Mouse (Mus musculus): ENCODE data around the gene Naa80. TPM values are rescaled to one million over a fixed set of nuclear protein-coding genes. Genes with fewer than 3 reads are reported as not detected.
A peak's percentile ranks its signal among the peaks of the same experiment; 100 is the strongest.

Naa80 gene
- total RNA-seq, 1 experiment = 7.3 TPM

GRCm38 (mm10) chr9:107541474-107542351 is 37.0 kb upstream of the Naa80 start, which contains the start of the genes Cyb561d2 and Nprl2:
Gene Cyb561d2 (minus strand): TSS chr9:107542193.
Gene Nprl2 (plus strand): TSS chr9:107542226.
- Histone ChIP-seq H3K27ac (ENCODE audit: insufficient read depth, low read depth, low read length, poor library complexity, severe bottlenecking) (no peak within 1 kb of the TSS), H3K4me1 (ENCODE audit: control insufficient read depth in 2 of 2, insufficient read depth in 2 of 2, low read length in 2 of 2, poor library complexity in 1 of 2) (peaks cover 0 to 11% of the 10 kb centered on the region in 2 experiments; a peak in 2 of 4 replicates), H3K4me3 (ENCODE audit: insufficient read depth in 1 of 2, low read depth in 1 of 2, low read length in 2 of 2, poor library complexity in 1 of 2, severe bottlenecking in 1 of 2) (peak within 1 kb of the TSS; percentile 80 to 93), H3K9ac (ENCODE audit: insufficient read depth, low read depth, low read length, poor library complexity, severe bottlenecking) (peak within 1 kb of the TSS; percentile 80), H3K36me3 (ENCODE audit: control insufficient read depth, insufficient read depth, low read length, poor library complexity, severe bottlenecking) (peaks cover 25% of the 10 kb centered on the region), H3K9me3 (ENCODE audit: control insufficient read depth, insufficient read depth, low read depth, low read length) (no peaks in the 10 kb centered on the region)
- TF ChIP-seq HCFC1 (IDR thresholded peaks at IDR 0.05; ENCODE audit: borderline replicate concordance, insufficient read depth, low read length) (peak; percentile 98), MAFK (IDR thresholded peaks at IDR 0.05; ENCODE audit: insufficient read depth, low read depth, low read length) (no peak), ZC3H11A (IDR thresholded peaks at IDR 0.05; ENCODE audit: borderline replicate concordance, low read depth, low read length) (no peak), ZNF384 (IDR thresholded peaks at IDR 0.05; ENCODE audit: low read depth, low read length) (no peak), CHD2 (IDR thresholded peaks at IDR 0.05; ENCODE audit: low read depth, low read length) (peak; percentile 17; the same call in 1 of the 2 replicates)
- DNase-seq (ENCODE audit: low read depth, low spot score) = peak; percentile 96
- in situ Hi-C loops (cut with MboI; ENCODE audit: low sequenced_read_pairs in 2 of 2, unreplicated experiment in 2 of 2) = no loop called here

- Histone ChIP-seq H3K27ac (ENCODE audit: insufficient read depth, low read depth, low read length, poor library complexity, severe bottlenecking) (no peak overlapping the region), H3K9me3 (ENCODE audit: control insufficient read depth, insufficient read depth, low read depth, low read length) (no peaks in the 10 kb centered on the region), H3K9ac (ENCODE audit: insufficient read depth, low read depth, low read length, poor library complexity, severe bottlenecking) (peak overlapping the region; percentile 80), H3K4me3 (ENCODE audit: insufficient read depth in 1 of 2, low read depth in 1 of 2, low read length in 2 of 2, poor library complexity in 1 of 2, severe bottlenecking in 1 of 2) (peak overlapping the region; percentile 80 to 93), H3K4me1 (ENCODE audit: control insufficient read depth in 2 of 2, insufficient read depth in 2 of 2, low read length in 2 of 2, poor library complexity in 1 of 2) (peaks cover 0 to 12% of the 10 kb centered on the region in 2 experiments; a peak in 3 of 4 replicates), H3K36me3 (ENCODE audit: control insufficient read depth, insufficient read depth, low read length, poor library complexity, severe bottlenecking) (peaks cover 23% of the 10 kb centered on the region)
- no peak for DNase-seq (ENCODE audit: low read depth, low spot score)
- in situ Hi-C loops (cut with MboI; ENCODE audit: low sequenced_read_pairs in 2 of 2, unreplicated experiment in 2 of 2) = no loop called here
- TF ChIP-seq HCFC1 (IDR thresholded peaks at IDR 0.05; ENCODE audit: borderline replicate concordance, insufficient read depth, low read length) (no peak), ZC3H11A (IDR thresholded peaks at IDR 0.05; ENCODE audit: borderline replicate concordance, low read depth, low read length) (no peak), MAFK (IDR thresholded peaks at IDR 0.05; ENCODE audit: insufficient read depth, low read depth, low read length) (no peak), ZNF384 (IDR thresholded peaks at IDR 0.05; ENCODE audit: low read depth, low read length) (no peak), CHD2 (IDR thresholded peaks at IDR 0.05; ENCODE audit: low read depth, low read length) (no peak)
Measured at GRCm38 (mm10) chr9:107542352-107542686, 36.4 kb upstream of the Naa80 start.

DNA sequence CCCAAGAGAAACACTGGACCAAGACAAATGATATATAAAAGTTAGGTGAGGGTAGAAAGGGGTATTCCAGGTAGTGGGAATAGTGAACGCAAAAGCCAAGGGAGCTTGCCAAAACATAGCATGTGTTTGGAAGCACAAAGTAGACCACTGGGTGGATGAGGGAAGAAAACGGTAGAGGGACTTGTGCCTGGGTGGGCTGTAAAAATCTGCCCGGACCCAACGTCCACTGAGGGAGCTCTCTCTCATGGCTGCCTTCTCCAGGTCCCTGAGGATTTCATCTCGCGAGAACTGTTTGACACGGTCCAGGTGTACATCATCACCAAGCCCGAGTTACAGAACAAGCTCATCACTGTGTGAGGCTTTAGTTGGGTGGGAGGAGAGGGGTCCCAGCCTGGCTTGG is 36.0 kb upstream of the Naa80 start:
- TF ChIP-seq ZC3H11A (IDR thresholded peaks at IDR 0.05; ENCODE audit: borderline replicate concordance, low read depth, low read length) (no peak), HCFC1 (IDR thresholded peaks at IDR 0.05; ENCODE audit: borderline replicate concordance, insufficient read depth, low read length) (no peak), ZNF384 (IDR thresholded peaks at IDR 0.05; ENCODE audit: low read depth, low read length) (no peak), MAFK (IDR thresholded peaks at IDR 0.05; ENCODE audit: insufficient read depth, low read depth, low read length) (no peak), CHD2 (IDR thresholded peaks at IDR 0.05; ENCODE audit: low read depth, low read length) (no peak)
- peaks cover 0 to 16% of the 10 kb centered on the region in 2 experiments; a peak in 3 of 4 replicates for H3K4me1 ChIP-seq (ENCODE audit: control insufficient read depth in 2 of 2, insufficient read depth in 2 of 2, low read length in 2 of 2, poor library complexity in 1 of 2)
- peak overlapping the region; percentile 80; the same call in 1 of the 2 replicates for H3K9ac ChIP-seq (ENCODE audit: insufficient read depth, low read depth, low read length, poor library complexity, severe bottlenecking)
- no peak overlapping the region for H3K27ac ChIP-seq (ENCODE audit: insufficient read depth, low read depth, low read length, poor library complexity, severe bottlenecking)
- in situ Hi-C loops (cut with MboI; ENCODE audit: low sequenced_read_pairs in 2 of 2, unreplicated experiment in 2 of 2) = no loop called here
- peak overlapping the region; percentile 80 to 93 for H3K4me3 ChIP-seq (ENCODE audit: insufficient read depth in 1 of 2, low read depth in 1 of 2, low read length in 2 of 2, poor library complexity in 1 of 2, severe bottlenecking in 1 of 2)
- DNase-seq (ENCODE audit: low read depth, low spot score) = no peak
- no peaks in the 10 kb centered on the region for H3K9me3 ChIP-seq (ENCODE audit: control insufficient read depth, insufficient read depth, low read depth, low read length)
- peaks cover 23% of the 10 kb centered on the region for H3K36me3 ChIP-seq (ENCODE audit: control insufficient read depth, insufficient read depth, low read length, poor library complexity, severe bottlenecking)

GRCm38 (mm10) chr9:107543299-107543698 is 35.4 kb upstream of the Naa80 start:
- Histone ChIP-seq H3K9ac (ENCODE audit: insufficient read depth, low read depth, low read length, poor library complexity, severe bottlenecking) (no peak overlapping the region), H3K36me3 (ENCODE audit: control insufficient read depth, insufficient read depth, low read length, poor library complexity, severe bottlenecking) (peaks cover 17% of the 10 kb centered on the region), H3K9me3 (ENCODE audit: control insufficient read depth, insufficient read depth, low read depth, low read length) (no peaks in the 10 kb centered on the region), H3K4me1 (ENCODE audit: control insufficient read depth in 2 of 2, insufficient read depth in 2 of 2, low read length in 2 of 2, poor library complexity in 1 of 2) (peaks cover 0 to 16% of the 10 kb centered on the region in 2 experiments; a peak in 3 of 4 replicates), H3K27ac (ENCODE audit: insufficient read depth, low read depth, low read length, poor library complexity, severe bottlenecking) (no peak overlapping the region), H3K4me3 (ENCODE audit: insufficient read depth in 1 of 2, low read depth in 1 of 2, low read length in 2 of 2, poor library complexity in 1 of 2, severe bottlenecking in 1 of 2) (no peak overlapping the region)
- DNase-seq (ENCODE audit: low read depth, low spot score) = no peak
- no peak for TF ChIP-seq ZC3H11A (IDR thresholded peaks at IDR 0.05; ENCODE audit: borderline replicate concordance, low read depth, low read length)
- TF ChIP-seq MAFK (IDR thresholded peaks at IDR 0.05; ENCODE audit: insufficient read depth, low read depth, low read length) = no peak
- no peak for TF ChIP-seq HCFC1 (IDR thresholded peaks at IDR 0.05; ENCODE audit: borderline replicate concordance, insufficient read depth, low read length)
- TF ChIP-seq ZNF384 (IDR thresholded peaks at IDR 0.05; ENCODE audit: low read depth, low read length) = no peak
- no peak for TF ChIP-seq CHD2 (IDR thresholded peaks at IDR 0.05; ENCODE audit: low read depth, low read length)
- in situ Hi-C loops (cut with MboI; ENCODE audit: low sequenced_read_pairs in 2 of 2, unreplicated experiment in 2 of 2) = no loop called here

Measured in ES-E14 (cell line).